Mouse (Mus musculus): ENCODE measurements around the gene Crhr2. TPM values are rescaled to one million over a fixed set of nuclear protein-coding genes. Genes with fewer than 3 reads are reported as not detected.
A peak's percentile ranks its signal among the peaks of the same experiment; 100 is the strongest.

Gene Crhr2
- total RNA-seq (2014; rRNA removed) = 1.8 and 3.0 TPM in 2 replicates
- 2.0 TPM in 2 replicates for polyA plus RNA-seq (2015; fragmentation: Nextera tagmentation; extraction: Ambion mirVana)

DNA sequence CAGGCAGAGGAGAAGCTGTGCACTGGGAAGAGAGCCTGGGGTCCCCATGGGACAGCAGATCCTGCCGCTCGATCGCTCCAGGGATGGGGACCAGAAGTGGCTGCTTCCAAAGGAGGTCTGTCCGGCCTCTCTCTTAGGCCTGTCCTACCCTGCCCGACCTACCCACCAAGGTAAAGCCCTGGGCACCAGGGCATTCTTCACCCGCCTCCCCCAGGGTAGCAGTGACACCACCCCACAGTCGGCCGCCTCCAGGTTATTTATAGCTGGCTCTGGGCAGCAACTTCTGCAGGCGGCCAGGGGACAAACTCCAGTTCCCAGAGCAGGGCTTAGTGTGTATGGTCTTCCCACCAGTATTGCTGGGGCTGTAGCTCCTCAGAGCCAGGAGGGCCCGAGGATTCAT lies at the start of gene Crhr2:
Gene Crhr2, minus strand, starts transcription at position 223 of the 400 bp plus-strand sequence.
- ATAC-seq (ENCODE audit: low FRiP score) = 0 out of 2 replicates have a peak, but pooled peaks have one; percentile 36
- Histone ChIP-seq H3K4me3 (ENCODE audit: low read depth, low read length) (no peak within 1 kb of the TSS), H3K9ac (replicated peaks; ENCODE audit: low read length, poor library complexity, severe bottlenecking) (no peak within 1 kb of the TSS), H3K4me2 (ENCODE audit: low read depth, low read length, poor library complexity, severe bottlenecking) (no peak within 1 kb of the TSS), H3K36me3 (ENCODE audit: insufficient read depth, low read length) (no peaks in the 10 kb centered on the region), H3K27ac (ENCODE audit: low read depth, low read length) (no peak within 1 kb of the TSS), H3K4me1 (ENCODE audit: insufficient read depth, low read length) (no peaks in the 10 kb centered on the region), H3K9me3 (ENCODE audit: low read length) (no peaks in the 10 kb centered on the region), H3K27me3 (ENCODE audit: insufficient read depth, low read length) (no peaks in the 10 kb centered on the region)
- no peak for DNase-seq (ENCODE audit: low spot score)
- no peak for TF ChIP-seq CTCF (IDR thresholded peaks at IDR 0.05)
- 85% methylated on average over 10 of the region's 10 CpGs for WGBS

DNA sequence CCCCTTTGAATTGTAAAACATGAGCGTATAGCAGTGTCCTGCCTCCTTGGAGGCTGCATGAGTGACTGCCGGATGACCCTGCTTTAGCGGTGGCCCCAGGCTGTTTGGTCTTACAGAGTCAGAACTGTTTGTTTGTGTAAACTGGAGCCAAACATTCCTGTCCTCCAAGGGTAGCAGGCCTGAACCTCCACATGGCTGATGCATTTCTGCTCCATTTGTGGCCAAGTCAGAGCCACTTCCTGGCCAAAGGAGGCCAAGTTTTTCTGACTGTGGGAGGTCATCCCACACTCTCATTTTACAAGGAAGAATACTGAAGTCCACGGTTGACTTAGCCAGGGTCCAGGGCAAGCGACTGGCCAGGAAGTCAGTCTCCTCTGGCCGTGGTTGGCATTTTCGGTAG lies 46.7 kb upstream of the Crhr2 start:
- Histone ChIP-seq H3K27me3 (ENCODE audit: insufficient read depth, low read length) (no peaks in the 10 kb centered on the region), H3K27ac (ENCODE audit: low read depth, low read length) (no peak overlapping the region), H3K4me2 (ENCODE audit: low read depth, low read length, poor library complexity, severe bottlenecking) (no peak overlapping the region), H3K4me3 (ENCODE audit: low read depth, low read length) (no peak overlapping the region), H3K9me3 (ENCODE audit: low read length) (no peaks in the 10 kb centered on the region), H3K9ac (replicated peaks; ENCODE audit: low read length, poor library complexity, severe bottlenecking) (no peak overlapping the region), H3K4me1 (ENCODE audit: insufficient read depth, low read length) (no peaks in the 10 kb centered on the region), H3K36me3 (ENCODE audit: insufficient read depth, low read length) (no peaks in the 10 kb centered on the region)
- 86% methylated on average over 7 of the region's 7 CpGs for WGBS
- no peak for ATAC-seq (ENCODE audit: low FRiP score)
- DNase-seq (ENCODE audit: low spot score) = no peak
- no peak for TF ChIP-seq CTCF (IDR thresholded peaks at IDR 0.05)

- Histone ChIP-seq H3K27ac (ENCODE audit: low read depth, low read length) (no peak overlapping the region), H3K9me3 (ENCODE audit: low read length) (no peaks in the 10 kb centered on the region), H3K27me3 (ENCODE audit: insufficient read depth, low read length) (no peaks in the 10 kb centered on the region), H3K4me3 (ENCODE audit: low read depth, low read length) (no peak overlapping the region), H3K4me1 (ENCODE audit: insufficient read depth, low read length) (no peaks in the 10 kb centered on the region), H3K4me2 (ENCODE audit: low read depth, low read length, poor library complexity, severe bottlenecking) (no peak overlapping the region), H3K9ac (replicated peaks; ENCODE audit: low read length, poor library complexity, severe bottlenecking) (no peak overlapping the region), H3K36me3 (ENCODE audit: insufficient read depth, low read length) (no peaks in the 10 kb centered on the region)
- ATAC-seq (ENCODE audit: low FRiP score) (no peak), DNase-seq (ENCODE audit: low spot score) (peak; percentile 32)
- peak; percentile 62 for TF ChIP-seq CTCF (IDR thresholded peaks at IDR 0.05)
- WGBS = 43% methylated on average over 12 of the region's 12 CpGs
Observed at GRCm38 (mm10) chr6:55177060-55177732, 44.4 kb upstream of the Crhr2 start.

DNA sequence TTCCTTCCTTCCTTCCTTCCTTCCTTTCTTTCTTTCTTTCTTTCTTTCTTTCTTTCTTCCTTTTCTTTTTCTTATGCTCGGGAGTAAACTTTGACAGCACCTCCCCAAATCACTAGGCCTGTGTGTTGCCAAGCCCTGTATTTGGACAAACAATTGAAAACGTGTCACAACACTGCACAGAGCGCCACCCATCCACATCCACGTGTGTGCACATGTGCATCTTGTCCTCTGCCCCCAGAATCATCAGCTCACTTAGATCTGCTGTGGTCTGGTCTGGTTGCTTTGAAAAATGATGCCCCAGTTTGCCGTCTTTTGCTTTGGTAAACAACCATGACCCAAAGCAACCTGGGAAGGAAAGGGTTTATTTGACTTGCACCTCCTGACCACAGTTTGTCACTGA lies 43.1 kb upstream of the Crhr2 start:
- no peaks in the 10 kb centered on the region for H3K27me3 ChIP-seq (ENCODE audit: insufficient read depth, low read length)
- H3K9ac ChIP-seq (replicated peaks; ENCODE audit: low read length, poor library complexity, severe bottlenecking) = no peak overlapping the region
- no peaks in the 10 kb centered on the region for H3K36me3 ChIP-seq (ENCODE audit: insufficient read depth, low read length)
- no peaks in the 10 kb centered on the region for H3K9me3 ChIP-seq (ENCODE audit: low read length)
- H3K4me1 ChIP-seq (ENCODE audit: insufficient read depth, low read length) = no peaks in the 10 kb centered on the region
- TF ChIP-seq CTCF (IDR thresholded peaks at IDR 0.05) = no peak
- no peak overlapping the region for H3K27ac ChIP-seq (ENCODE audit: low read depth, low read length)
- DNase-seq (ENCODE audit: low spot score) (no peak), ATAC-seq (ENCODE audit: low FRiP score) (no peak)
- H3K4me3 ChIP-seq (ENCODE audit: low read depth, low read length) = no peak overlapping the region
- no peak overlapping the region for H3K4me2 ChIP-seq (ENCODE audit: low read depth, low read length, poor library complexity, severe bottlenecking)
- WGBS = 65% methylated on average over 5 of the region's 5 CpGs

GRCm38 (mm10) chr6:55175456-55175855 lies 42.6 kb upstream of the Crhr2 start:
- no peaks in the 10 kb centered on the region for H3K9me3 ChIP-seq (ENCODE audit: low read length)
- no peak overlapping the region for H3K9ac ChIP-seq (replicated peaks; ENCODE audit: low read length, poor library complexity, severe bottlenecking)
- no peak overlapping the region for H3K4me3 ChIP-seq (ENCODE audit: low read depth, low read length)
- TF ChIP-seq CTCF (IDR thresholded peaks at IDR 0.05) = no peak
- ATAC-seq (ENCODE audit: low FRiP score) = no peak
- no peak for DNase-seq (ENCODE audit: low spot score)
- no peak overlapping the region for H3K4me2 ChIP-seq (ENCODE audit: low read depth, low read length, poor library complexity, severe bottlenecking)
- no peaks in the 10 kb centered on the region for H3K36me3 ChIP-seq (ENCODE audit: insufficient read depth, low read length)
- no peak overlapping the region for H3K27ac ChIP-seq (ENCODE audit: low read depth, low read length)
- no peaks in the 10 kb centered on the region for H3K27me3 ChIP-seq (ENCODE audit: insufficient read depth, low read length)
- H3K4me1 ChIP-seq (ENCODE audit: insufficient read depth, low read length) = no peaks in the 10 kb centered on the region
- WGBS = 57% methylated on average over 2 of the region's 2 CpGs

DNA sequence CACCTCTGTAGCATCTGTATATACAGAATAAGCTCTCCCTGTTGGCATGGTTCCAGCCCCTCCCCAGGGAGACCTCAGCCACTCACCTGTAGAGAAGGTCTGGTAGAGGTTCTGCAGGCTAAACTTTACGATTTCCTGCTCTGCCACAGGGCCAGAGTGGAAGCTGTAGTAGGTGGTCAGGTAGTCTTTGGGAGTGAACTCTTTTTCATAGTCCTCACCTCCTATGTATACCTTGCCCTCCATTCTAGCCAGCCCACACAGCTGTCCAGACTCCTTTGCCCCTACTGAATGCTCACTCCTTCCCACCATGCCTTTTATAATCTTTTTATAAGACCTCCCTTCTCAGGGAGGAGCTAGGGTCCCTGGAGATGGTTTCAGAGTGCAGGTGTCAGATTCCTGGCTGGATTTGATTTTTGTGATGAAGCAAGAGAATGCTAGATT lies 41.9 kb upstream of the Crhr2 start, which contains the start of gene Inmt:
Gene Inmt, minus strand, starts transcription at position 303 of the 441 bp plus-strand sequence.
- no peak for TF ChIP-seq CTCF (IDR thresholded peaks at IDR 0.05)
- Histone ChIP-seq H3K4me2 (ENCODE audit: low read depth, low read length, poor library complexity, severe bottlenecking) (no peak within 1 kb of the TSS), H3K27me3 (ENCODE audit: insufficient read depth, low read length) (no peaks in the 10 kb centered on the region), H3K9ac (replicated peaks; ENCODE audit: low read length, poor library complexity, severe bottlenecking) (no peak within 1 kb of the TSS), H3K36me3 (ENCODE audit: insufficient read depth, low read length) (no peaks in the 10 kb centered on the region), H3K9me3 (ENCODE audit: low read length) (no peaks in the 10 kb centered on the region), H3K27ac (ENCODE audit: low read depth, low read length) (no peak within 1 kb of the TSS), H3K4me3 (ENCODE audit: low read depth, low read length) (no peak within 1 kb of the TSS), H3K4me1 (ENCODE audit: insufficient read depth, low read length) (no peaks in the 10 kb centered on the region)
- ATAC-seq (ENCODE audit: low FRiP score) (no peak), DNase-seq (ENCODE audit: low spot score) (no peak)
- WGBS = 89% methylated on average over 1 of the region's 1 CpGs
